Mouse (Mus musculus) liver, adult 10 weeks (tissue): ENCODE data around the gene Olfr262. TPM values are rescaled to one million over a fixed set of nuclear protein-coding genes. Genes with fewer than 3 reads are reported as not detected.

ENCODE experiments used
- polyA plus RNA-seq: library from polyadenylated mRNA; stranded (reverse); fragments of 350-450 nt; fragmentation: Illumina TruSeq; extraction: RNeasy Lipid Tissue Mini Kit (QIAGEN cat#74804); gene quantifications from one replicate; pipeline ENCODE4 v1.2.3, GENCODE M21; 2014; ENCODE audit warnings: low read depth, low replicate concordance

Gene Olfr262
- not detected for polyA plus RNA-seq

GRCm38 (mm10) chr19:12241559-12241958 lies at the start of gene Olfr262:
Gene Olfr262 (minus strand): TSS chr19:12241659.

GRCm38 (mm10) chr19:12279554-12279953 lies 38.1 kb upstream of the Olfr262 start, which contains the start of gene Olfr1434:
Gene Olfr1434 (plus strand): TSS chr19:12279854.

GRCm38 (mm10) chr19:12260732-12261131 lies 19.3 kb upstream of the Olfr262 start, which contains the start of gene Olfr235:
Gene Olfr235 (plus strand): TSS chr19:12261032.

GRCm38 (mm10) chr19:12232496-12232895 lies 9.0 kb downstream of the Olfr262 start, which contains the start of gene Olfr1432:
Gene Olfr1432 (minus strand): TSS chr19:12232596.

DNA sequence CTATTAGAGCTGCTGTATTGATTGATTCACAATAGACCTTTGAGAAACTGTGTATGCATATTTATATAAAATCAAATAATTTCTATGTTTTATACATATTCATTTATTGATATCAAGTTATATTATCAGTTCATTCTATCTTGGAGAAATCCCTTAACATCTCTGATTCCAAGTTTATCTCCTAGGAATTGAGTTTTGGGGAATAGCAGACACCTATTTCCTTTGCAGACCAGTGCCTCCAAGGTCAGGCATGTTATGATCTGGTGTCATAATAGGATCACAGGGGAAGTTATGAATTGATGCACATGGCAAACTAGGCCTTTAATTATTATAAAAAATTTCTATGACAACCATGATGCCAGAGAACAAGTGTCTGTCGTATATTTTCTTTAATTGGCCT lies 41.1 kb downstream of the Olfr262 start, which contains the start of gene Olfr1431:
TSS of gene Olfr1431 (plus strand) at position 301 of the 400 bp plus-strand sequence.

Other genes starting within 250 kb of the Olfr262 start
- gene Olfr1423, start 200.3 kb downstream of the Olfr262 start, polyA plus RNA-seq, result not detected
- gene Olfr1424, start 179.0 kb downstream of the Olfr262 start, polyA plus RNA-seq, result not detected
- gene Olfr1425, start 163.9 kb downstream of the Olfr262 start, polyA plus RNA-seq, result not detected
- not detected for gene Olfr1426, start 149.6 kb downstream of the Olfr262 start, polyA plus RNA-seq
- not detected for gene Olfr1427, start 138.3 kb downstream of the Olfr262 start, polyA plus RNA-seq
- not detected for gene Olfr1428, start 125.8 kb downstream of the Olfr262 start, polyA plus RNA-seq
- not detected for gene Olfr76, start 118.5 kb downstream of the Olfr262 start, polyA plus RNA-seq
- not detected for gene Olfr1555-ps1, start 71.5 kb downstream of the Olfr262 start, polyA plus RNA-seq
- gene Olfr1431, start 41.0 kb downstream of the Olfr262 start, polyA plus RNA-seq, result not detected
- not detected for gene Olfr1432, start 9.1 kb downstream of the Olfr262 start, polyA plus RNA-seq
- not detected for gene Olfr235, start 19.4 kb upstream of the Olfr262 start, polyA plus RNA-seq
- gene Olfr1434, start 38.2 kb upstream of the Olfr262 start, polyA plus RNA-seq, result not detected
- not detected for gene Olfr1436, start 57.5 kb upstream of the Olfr262 start, polyA plus RNA-seq
- not detected for gene Olfr1437, start 83.4 kb upstream of the Olfr262 start, polyA plus RNA-seq
- not detected for gene Olfr1438-ps1, start 94.3 kb upstream of the Olfr262 start, polyA plus RNA-seq
- not detected for gene Olfr1440, start 145.6 kb upstream of the Olfr262 start, polyA plus RNA-seq
- not detected for gene Olfr1441, start 175.8 kb upstream of the Olfr262 start, polyA plus RNA-seq
- gene Pfpl, start 186.2 kb upstream of the Olfr262 start, polyA plus RNA-seq, result not detected
- gene Mpeg1, start 219.1 kb upstream of the Olfr262 start, polyA plus RNA-seq, result 37.5 TPM